8 mouse cellular contexts compared by ENCODE assay signal in the genomic region with DNA sequence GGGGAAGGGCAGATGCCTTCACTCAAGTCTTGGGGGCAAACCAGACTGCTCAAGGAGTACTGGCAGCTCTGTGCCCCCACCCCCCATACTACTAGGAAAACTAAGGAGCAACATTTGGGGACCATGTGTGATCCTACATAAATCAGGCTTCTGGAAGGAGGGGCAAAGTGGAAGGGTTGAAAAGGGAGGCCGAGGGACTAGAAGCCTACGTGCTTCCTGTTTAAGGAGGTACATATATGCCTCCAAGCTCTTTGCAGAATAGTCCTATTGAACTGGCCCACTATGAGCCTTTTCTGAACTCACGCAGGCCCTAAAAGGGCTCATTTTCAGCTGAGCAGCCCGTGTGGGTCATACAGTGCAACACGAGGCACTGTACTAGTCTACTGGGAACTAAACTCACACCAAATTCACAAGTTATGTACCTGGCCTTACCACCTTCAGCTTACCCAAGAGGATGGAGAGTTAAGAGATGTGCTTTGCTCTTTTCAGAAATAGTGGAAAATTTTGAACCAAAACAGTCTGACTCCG. TPM values are rescaled to one million over a fixed set of nuclear protein-coding genes. Genes with fewer than 3 reads are reported as not detected.
A peak's percentile ranks its signal among the peaks of the same experiment; 100 is the strongest.
DNase-seq lines count a peak whose midpoint lies in the region; ATAC-seq and TF ChIP-seq lines count a peak whose summit lies in the region.

No protein-coding gene starts in this region.

- intact Hi-C loops in heart, postnatal 36 days (cut with DNase I): no loop called here
- intact Hi-C loops in left cerebral cortex, postnatal 10 days (cut with DNase I): loop anchor here (5.0 kb wide), 1 partner anchor 36 kb away; no protein-coding TSS in a partner anchor

- DNase-seq in heart, postnatal 36 days: no peak
- DNase-seq in G1E (ENCODE audit: low spot score): no peak
- no peak for DNase-seq in ovary, postnatal 14 days (ENCODE audit: low spot score)
- DNase-seq in frontal cortex, adult 2 months (ENCODE audit: extremely low spot score in 1 of 2, low spot score in 1 of 2): no peak
- no peak for DNase-seq in left cerebral cortex, postnatal 10 days (ENCODE audit: extremely low spot score in 1 of 2, low spot score in 2 of 2)

- H3K4me1 ChIP-seq in heart, embryonic 12.5 days (replicated peaks): peaks cover 59% of the 10 kb centered on the region
- H3K4me1 ChIP-seq in G1E (ENCODE audit: insufficient read depth, low read depth, low read length): peaks cover 74% of the 10 kb centered on the region
- H3K4me1 ChIP-seq in hindbrain, embryonic 12.5 days: peaks cover 51% of the 10 kb centered on the region

- WGBS in heart, embryonic 12.5 days: 35% methylated on average over 6 of the region's 6 CpGs
- 53% methylated on average over 6 of the region's 6 CpGs for WGBS in hindbrain, embryonic 12.5 days

- H3K27me3 ChIP-seq in heart, embryonic 12.5 days (replicated peaks): no peaks in the 10 kb centered on the region
- no peaks in the 10 kb centered on the region for H3K27me3 ChIP-seq in G1E (ENCODE audit: insufficient read depth, low read length)
- H3K27me3 ChIP-seq in hindbrain, embryonic 12.5 days: peaks cover 23% of the 10 kb centered on the region
- no peaks in the 10 kb centered on the region for H3K27me3 ChIP-seq in myocyte (ENCODE audit: control insufficient read depth, insufficient read depth, insufficient read length)

- TF ChIP-seq POLR2A in myocyte (IDR thresholded peaks at IDR 0.05; ENCODE audit: insufficient read length, low read depth): no peak

- H3K9ac ChIP-seq in heart, embryonic 12.5 days: peak overlapping the region; percentile 98
- no peak overlapping the region for H3K9ac ChIP-seq in hindbrain, embryonic 12.5 days

- TF ChIP-seq CTCF in G1E (IDR thresholded peaks at IDR 0.05; ENCODE audit: low read depth, low read length): no peak

- peak overlapping the region; percentile 100 for H3K27ac ChIP-seq in heart, embryonic 12.5 days (ENCODE audit: poor library complexity, severe bottlenecking)
- H3K27ac ChIP-seq in hindbrain, embryonic 12.5 days: peak overlapping the region; percentile 98

- H3K4me3 ChIP-seq in heart, embryonic 12.5 days: peak overlapping the region; percentile 83; the same call in 1 of the 2 replicates
- H3K4me3 ChIP-seq in G1E (ENCODE audit: low read depth, low read length) (peak overlapping the region; percentile 86; the same call in 1 of the 2 replicates), myocyte (peak overlapping the region; percentile 98)
- no peak overlapping the region for H3K4me3 ChIP-seq in hindbrain, embryonic 12.5 days

- no peaks in the 10 kb centered on the region for H3K36me3 ChIP-seq in heart, embryonic 12.5 days
- peaks cover 25% of the 10 kb centered on the region for H3K36me3 ChIP-seq in G1E (replicated peaks)
- no peaks in the 10 kb centered on the region for H3K36me3 ChIP-seq in hindbrain, embryonic 12.5 days
- H3K36me3 ChIP-seq in myocyte (ENCODE audit: control insufficient read depth, insufficient read depth): no peaks in the 10 kb centered on the region

- peak overlapping the region; percentile 78 for H3K4me2 ChIP-seq in heart, embryonic 12.5 days
- H3K4me2 ChIP-seq in hindbrain, embryonic 12.5 days (replicated peaks): peak overlapping the region; percentile 93
- H3K4me2 ChIP-seq in myocyte (ENCODE audit: low read depth): peak overlapping the region; percentile 96

- ATAC-seq in heart, embryonic 12.5 days (ENCODE audit: insufficient number of reproducible peaks, low FRiP score): no peak
- no peak for ATAC-seq in G1E (ENCODE audit: extremely low read depth, insufficient number of reproducible peaks, low FRiP score, poor library complexity, severe bottlenecking)
- ATAC-seq in hindbrain, embryonic 12.5 days (ENCODE audit: low FRiP score): no peak

- no peaks in the 10 kb centered on the region for H3K9me3 ChIP-seq in heart, embryonic 12.5 days (replicated peaks)
- no peaks in the 10 kb centered on the region for H3K9me3 ChIP-seq in G1E (replicated peaks)
- H3K9me3 ChIP-seq in hindbrain, embryonic 12.5 days (replicated peaks): no peaks in the 10 kb centered on the region

- no peak overlapping the region for H3ac ChIP-seq in myocyte (ENCODE audit: control insufficient read depth, insufficient read length)

- H3K79me2 ChIP-seq in myocyte (ENCODE audit: control insufficient read depth, insufficient read depth): peaks cover 32% of the 10 kb centered on the region

TF ChIP-seq in myocyte, 11 proteins besides CTCF, POLR2A, EP300 and RAD21:
- TF ChIP-seq MYOD1 (IDR thresholded peaks at IDR 0.05; ENCODE audit: control insufficient read depth in 1 of 3, insufficient read length in 2 of 3, low read depth in 2 of 3) (no peak), POLR2AphosphoS2 (IDR thresholded peaks at IDR 0.05; ENCODE audit: insufficient read length, low read depth) (no peak), CEBPB (IDR thresholded peaks at IDR 0.05; ENCODE audit: insufficient read depth, poor library complexity, severe bottlenecking) (no peak), REST (IDR thresholded peaks at IDR 0.05; ENCODE audit: insufficient read depth, insufficient read length) (no peak), TCF12 (IDR thresholded peaks at IDR 0.05; ENCODE audit: insufficient read depth, poor library complexity, severe bottlenecking) (no peak), USF1 (IDR thresholded peaks at IDR 0.05; ENCODE audit: low read depth) (no peak), MYOG (IDR thresholded peaks at IDR 0.05; ENCODE audit: control insufficient read depth in 1 of 3, insufficient read depth in 1 of 3, insufficient read length in 2 of 3, low read depth in 2 of 3) (no peak), E2F4 (IDR thresholded peaks at IDR 0.05; ENCODE audit: insufficient read depth) (no peak), SRF (IDR thresholded peaks at IDR 0.05; ENCODE audit: control insufficient read depth, insufficient read length, low read depth) (no peak), MAX (IDR thresholded peaks at IDR 0.05; ENCODE audit: low read depth) (no peak), TCF3 (IDR thresholded peaks at IDR 0.05; ENCODE audit: insufficient read length, low read depth) (no peak)

RNA-seq across cellular contexts. Expression of gene Mef2d, which starts 1.2 kb away (rescaled TPM):
- polyA plus RNA-seq in heart, embryonic 12.5 days (2016; fragmentation: Nextera tagmentation; extraction: Ambion mirVana): 53.5 and 56.6 TPM in 2 replicates
- total RNA-seq in heart, postnatal 36 days (2021): 100 to 1,000 TPM; 123 to 138 TPM
- total RNA-seq in G1E (2014; fragmentation: Nextera tagmentation) (125 and 128 TPM in 2 replicates), G1E (2017) (15.4 and 17.0 TPM in 2 replicates)
- polyA plus RNA-seq in G1E (2012) (133 and 141 TPM in 2 replicates), myocyte (2012; fragmentation: generic; extraction: Trizol) (121 TPM)
- 17.7 and 20.7 TPM in 2 replicates for polyA plus RNA-seq in hindbrain, embryonic 12.5 days (2016; fragmentation: Nextera tagmentation; extraction: Ambion mirVana)
- polyA plus RNA-seq in frontal cortex, adult 2 months (2012; rRNA removed): 137 and 138 TPM in 2 replicates
- 100 to 1,000 TPM; 149 to 160 TPM for total RNA-seq in left cerebral cortex, postnatal 10 days (2021)

RNA-seq across cellular contexts. Expression of gene Iqgap3, which starts 59.2 kb away (rescaled TPM):
- 32.3 and 36.8 TPM in 2 replicates for polyA plus RNA-seq in heart, embryonic 12.5 days (2016; fragmentation: Nextera tagmentation; extraction: Ambion mirVana)
- total RNA-seq in heart, postnatal 36 days (2021): under 1 TPM; 0.76 to 0.94 TPM
- total RNA-seq in G1E (2014; fragmentation: Nextera tagmentation) (20.2 and 29.3 TPM in 2 replicates), G1E (2017) (22.8 and 22.9 TPM in 2 replicates)
- polyA plus RNA-seq in G1E (2012) (10.6 and 13.8 TPM in 2 replicates), myocyte (2012; fragmentation: generic; extraction: Trizol) (13.6 TPM)
- 14.7 and 14.9 TPM in 2 replicates for polyA plus RNA-seq in hindbrain, embryonic 12.5 days (2016; fragmentation: Nextera tagmentation; extraction: Ambion mirVana)
- 0.64 and 0.74 TPM in 2 replicates for polyA plus RNA-seq in frontal cortex, adult 2 months (2012; rRNA removed)
- total RNA-seq in left cerebral cortex, postnatal 10 days (2021): 1 to 10 TPM; 1.9 to 2.0 TPM
